In the genomic region with DNA sequence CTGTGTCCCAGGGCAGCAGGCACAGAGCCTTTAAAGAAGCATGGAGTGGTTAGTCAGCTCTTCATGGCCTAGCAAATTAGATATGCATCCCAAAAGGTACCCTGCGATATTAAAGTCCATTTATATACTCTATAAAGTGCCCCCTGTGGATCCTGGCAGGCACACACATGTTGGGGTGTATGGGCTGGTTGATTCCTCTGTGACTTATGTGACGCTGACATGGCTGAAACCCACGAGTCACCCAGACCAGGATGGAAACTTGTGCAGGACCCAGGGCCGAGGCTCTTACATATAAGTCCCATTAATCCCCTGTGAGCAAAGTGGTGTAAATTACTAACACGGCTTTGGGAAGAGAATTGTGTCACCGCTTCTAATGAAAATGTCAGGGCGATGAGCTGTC, we compare ENCODE assay signal across 22 mouse cellular contexts.
"Had no signal": no experiment of that assay in that cellular context is flagged by ENCODE, and none has a peak within 500 bp of the region (broad histone marks: within the 10 kb centered on the region; RNA-seq: fewer than 3 reads in every experiment).

No protein-coding gene starts in this region.

- H3K27me3 ChIP-seq: hindbrain, embryonic 13.5 days; hindbrain, embryonic 15.5 days; intestine, embryonic 15.5 days; limb, embryonic 12.5 days had no signal

- H3K36me3 ChIP-seq: hindbrain, embryonic 13.5 days; hindbrain, embryonic 15.5 days; intestine, embryonic 15.5 days; limb, embryonic 10.5 days; limb, embryonic 12.5 days had no signal

- H3K27ac ChIP-seq: gastrocnemius, adult 2 months; heart, adult 2 months; hindbrain, embryonic 13.5 days; hindbrain, embryonic 15.5 days; intestine, embryonic 15.5 days; layer of hippocampus, adult 2 months; left cerebral cortex, adult 2 months; limb, embryonic 10.5 days; limb, embryonic 12.5 days had no signal

- H3K4me2 ChIP-seq: heart, embryonic 11.5 days; hindbrain, embryonic 13.5 days; hindbrain, embryonic 15.5 days; intestine, embryonic 15.5 days; limb, embryonic 12.5 days had no signal

- H3K4me3 ChIP-seq: gastrocnemius, adult 2 months; heart, adult 2 months; hindbrain, embryonic 13.5 days; hindbrain, embryonic 15.5 days; intestine, embryonic 15.5 days; layer of hippocampus, adult 2 months; left cerebral cortex, adult 2 months; limb, embryonic 10.5 days; limb, embryonic 12.5 days had no signal

- ATAC-seq: inflammation-experienced regulatory T-cells, adult 6 months; intestine, embryonic 15.5 days; intestine, postnatal 0 days had no signal

- DNase-seq: gastrocnemius, adult 2 months; gastrocnemius, postnatal 10 days; gastrocnemius, postnatal 25 days; heart, adult 2 months; heart, postnatal 10 days; heart, postnatal 4 days; kidney, adult 18-20 months; kidney, adult 8-10 months; kidney, postnatal 10 days; kidney, postnatal 25 days; kidney, postnatal 4 days; liver had no signal

- H3K4me1 ChIP-seq: intestine, embryonic 15.5 days; limb, embryonic 12.5 days had no signal

- H3K9me3 ChIP-seq: hindbrain, embryonic 13.5 days; hindbrain, embryonic 15.5 days; intestine, embryonic 15.5 days; limb, embryonic 10.5 days; limb, embryonic 12.5 days had no signal

- H3K9ac ChIP-seq: hindbrain, embryonic 13.5 days; hindbrain, embryonic 15.5 days; intestine, embryonic 15.5 days; limb, embryonic 12.5 days had no signal
